Mouse (Mus musculus) forebrain, embryonic 13.5 days (tissue): Measurements from ENCODE around the gene Rab27a. TPM values are rescaled to one million over a fixed set of nuclear protein-coding genes. Genes with fewer than 3 reads are reported as not detected.

Source experiments
- ATAC-seq: fragments of 200-750 bp; cut with Nextera tagmentation; 2 replicates; pipeline ENCODE4 v1.8.0; 2017
- H3K27ac ChIP-seq: fragments of 300-500 bp; sonication (generic); 2 replicates; pipeline ENCODE4 v1.5.1; 2015; ENCODE audit warnings: inconsistent platforms, mild to moderate bottlenecking, moderate library complexity
- H3K27me3 ChIP-seq: fragments of 300-500 bp; sonication (generic); 2 replicates; pipeline ENCODE4 v1.6.1; 2015; ENCODE audit warnings: mild to moderate bottlenecking, inconsistent platforms
- H3K36me3 ChIP-seq: fragments of 300-500 bp; sonication (generic); 2 replicates; pipeline ENCODE4 v1.6.1; 2015; ENCODE audit warnings: mild to moderate bottlenecking, inconsistent platforms; ENCODE audit not compliant: poor library complexity, severe bottlenecking
- H3K4me1 ChIP-seq: fragments of 300-500 bp; sonication (generic); 2 replicates; pipeline ENCODE4 v1.6.1; 2015; ENCODE audit warnings: inconsistent platforms
- H3K4me2 ChIP-seq: fragments of 300-500 bp; sonication (generic); 2 replicates; pipeline ENCODE4 v1.6.1; 2015; ENCODE audit warnings: inconsistent platforms, mild to moderate bottlenecking, moderate library complexity
- H3K4me3 ChIP-seq: fragments of 300-500 bp; sonication (generic); 2 replicates; pipeline ENCODE4 v1.5.1; 2015; ENCODE audit warnings: mild to moderate bottlenecking, inconsistent platforms
- H3K9ac ChIP-seq: fragments of 300-500 bp; sonication (generic); 2 replicates; pipeline ENCODE4 v1.6.1; 2015; ENCODE audit warnings: mild to moderate bottlenecking, inconsistent platforms
- H3K9me3 ChIP-seq: fragments of 300-500 bp; sonication (generic); replicated peaks from 2 replicates; pipeline ENCODE4 v1.6.1; 2016; ENCODE audit warnings: inconsistent platforms
- WGBS: fragments of 180-500 bp; shearing (Covaris S2); methylation state at CpG from one replicate; pipeline ENCODE4 v1.1.7; 2015; 5-methylcytosine and 5-hydroxymethylcytosine counted together
- polyA plus RNA-seq: library from polyadenylated mRNA; unstranded; fragments of >200 nt; fragmentation: Nextera tagmentation; extraction: Ambion mirVana; gene quantifications from 2 replicates; pipeline ENCODE4 v1.2.1, GENCODE M21; 2015

The Rab27a gene
- polyA plus RNA-seq, 1 experiment from 2014 or later: 0.96 TPM

DNA sequence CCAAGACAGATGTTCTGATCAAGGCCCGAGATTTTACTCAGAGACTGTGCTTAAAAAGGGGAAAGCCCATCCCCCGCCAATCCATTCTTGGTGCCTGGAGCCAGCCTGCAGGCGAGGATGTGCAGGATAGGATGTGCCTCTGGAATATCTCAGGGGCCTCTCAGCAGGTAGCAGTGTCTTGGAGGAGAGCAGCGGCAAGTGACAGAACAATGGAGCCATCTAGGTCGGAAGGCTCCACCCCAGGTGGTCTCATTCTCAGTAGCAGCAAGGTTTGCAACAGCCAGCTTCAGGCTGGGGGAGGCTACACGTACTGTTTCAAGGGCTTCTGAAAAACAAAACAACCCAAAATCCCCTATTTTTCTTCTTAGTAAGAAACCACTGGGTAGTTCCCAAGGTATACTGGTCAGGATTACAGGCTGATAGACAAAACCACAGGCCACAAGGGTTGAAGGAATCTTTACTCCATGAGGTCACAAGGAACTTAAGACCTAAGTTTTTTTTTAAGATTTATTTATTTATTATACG lies 35.2 kb downstream of the Rab27a start:
- 37% methylated on average over 7 of the region's 7 CpGs for WGBS

DNA sequence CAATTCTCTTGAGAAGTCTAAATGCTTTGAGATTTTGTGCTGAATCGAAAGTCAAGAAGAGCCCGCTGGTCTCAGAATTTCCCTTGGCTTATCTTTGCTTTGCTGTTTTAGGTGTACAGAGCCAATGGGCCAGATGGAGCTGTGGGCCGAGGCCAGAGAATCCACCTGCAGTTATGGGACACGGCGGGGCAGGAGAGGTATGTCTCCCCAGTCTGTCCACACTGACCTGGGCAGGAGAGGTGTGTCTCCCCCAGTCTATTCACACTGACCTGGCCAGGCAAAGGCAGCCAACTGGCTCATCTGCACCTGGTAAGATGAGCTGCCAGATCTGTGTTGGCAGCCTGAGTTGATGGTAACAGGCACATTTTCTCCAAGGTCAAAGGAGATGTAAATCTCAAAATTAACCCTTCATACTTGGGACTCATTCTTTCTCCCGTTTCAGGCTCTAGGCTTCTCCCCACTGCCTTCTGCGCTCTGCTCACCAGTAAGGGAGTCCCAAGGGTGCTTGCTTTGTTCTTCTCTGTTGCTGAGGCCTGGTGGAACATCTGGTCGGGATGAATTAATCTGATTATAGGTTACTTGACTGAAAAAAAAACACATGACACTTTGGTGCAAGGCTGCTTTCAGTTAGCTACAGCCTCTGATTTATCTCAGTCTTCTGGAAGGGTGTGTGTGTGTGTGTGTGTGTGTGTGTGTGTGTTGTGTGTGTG lies 37.8 kb downstream of the Rab27a start:
- no peak overlapping the region for H3K27ac ChIP-seq
- ATAC-seq: no peak
- H3K9ac ChIP-seq: no peak overlapping the region
- no peaks in the 10 kb centered on the region for H3K36me3 ChIP-seq
- H3K4me1 ChIP-seq: no peaks in the 10 kb centered on the region
- H3K9me3 ChIP-seq: no peaks in the 10 kb centered on the region
- H3K4me3 ChIP-seq: no peak overlapping the region
- H3K4me2 ChIP-seq: no peak overlapping the region
- no peaks in the 10 kb centered on the region for H3K27me3 ChIP-seq
- WGBS: 80% methylated on average over 8 of the region's 8 CpGs

More for the DNA sequence above, 35.2 kb downstream of the Rab27a start:
- no peak for ATAC-seq
- Histone ChIP-seq H3K36me3 (no peaks in the 10 kb centered on the region), H3K4me1 (no peaks in the 10 kb centered on the region), H3K27ac (no peak overlapping the region), H3K4me3 (no peak overlapping the region), H3K27me3 (no peaks in the 10 kb centered on the region), H3K9me3 (no peaks in the 10 kb centered on the region), H3K9ac (no peak overlapping the region), H3K4me2 (no peak overlapping the region)

DNA sequence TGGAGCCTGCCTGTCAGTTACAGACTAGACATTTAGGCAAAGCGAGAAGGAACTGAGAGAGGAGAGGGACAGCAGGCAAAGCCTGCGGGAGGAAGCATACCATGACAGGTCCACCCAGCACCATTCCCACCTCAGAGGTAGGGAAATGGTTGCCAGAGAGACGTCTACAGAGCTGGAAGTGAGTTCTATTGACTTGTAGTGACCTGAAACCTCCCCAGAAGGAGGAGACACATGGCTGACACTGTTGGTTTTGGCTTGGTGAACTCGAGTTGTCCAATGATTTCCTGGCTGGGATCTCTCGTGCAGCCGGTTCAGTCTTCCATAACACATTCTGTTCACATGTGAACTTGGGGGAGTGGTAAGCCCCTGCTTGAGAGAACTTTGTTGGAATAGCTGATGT lies 39.3 kb downstream of the Rab27a start:
- no peak for ATAC-seq
- Histone ChIP-seq H3K9ac (no peak overlapping the region), H3K9me3 (no peaks in the 10 kb centered on the region), H3K4me1 (no peaks in the 10 kb centered on the region), H3K4me3 (no peak overlapping the region), H3K36me3 (no peaks in the 10 kb centered on the region), H3K4me2 (no peak overlapping the region), H3K27me3 (no peaks in the 10 kb centered on the region), H3K27ac (no peak overlapping the region)
- WGBS: 74% methylated on average over 6 of the region's 6 CpGs

DNA sequence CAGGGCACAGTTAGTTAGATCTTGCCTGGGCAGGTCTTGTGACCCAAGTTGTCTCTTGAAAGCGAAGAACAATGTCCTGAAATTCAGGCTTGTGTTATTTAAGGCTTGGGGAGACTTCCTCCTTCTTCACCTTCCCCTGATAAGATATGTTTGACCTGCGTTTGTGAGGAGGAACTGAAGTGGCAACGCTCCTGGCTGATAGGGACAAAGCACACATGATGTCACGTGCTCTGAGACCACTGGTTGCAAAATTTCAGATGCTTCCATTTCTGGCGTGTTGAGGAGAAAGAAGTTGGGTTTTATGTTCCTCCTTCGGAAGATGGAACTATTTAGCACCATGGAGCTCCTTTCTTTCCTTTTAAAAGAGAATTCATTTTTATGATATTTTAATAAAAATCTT lies 41.2 kb downstream of the Rab27a start:
- no peaks in the 10 kb centered on the region for H3K36me3 ChIP-seq
- H3K4me3 ChIP-seq: no peak overlapping the region
- H3K4me1 ChIP-seq: no peaks in the 10 kb centered on the region
- no peak overlapping the region for H3K4me2 ChIP-seq
- H3K9me3 ChIP-seq: no peaks in the 10 kb centered on the region
- H3K9ac ChIP-seq: no peak overlapping the region
- no peaks in the 10 kb centered on the region for H3K27me3 ChIP-seq
- H3K27ac ChIP-seq: no peak overlapping the region
- 88% methylated on average over 6 of the region's 6 CpGs for WGBS
- no peak for ATAC-seq

DNA sequence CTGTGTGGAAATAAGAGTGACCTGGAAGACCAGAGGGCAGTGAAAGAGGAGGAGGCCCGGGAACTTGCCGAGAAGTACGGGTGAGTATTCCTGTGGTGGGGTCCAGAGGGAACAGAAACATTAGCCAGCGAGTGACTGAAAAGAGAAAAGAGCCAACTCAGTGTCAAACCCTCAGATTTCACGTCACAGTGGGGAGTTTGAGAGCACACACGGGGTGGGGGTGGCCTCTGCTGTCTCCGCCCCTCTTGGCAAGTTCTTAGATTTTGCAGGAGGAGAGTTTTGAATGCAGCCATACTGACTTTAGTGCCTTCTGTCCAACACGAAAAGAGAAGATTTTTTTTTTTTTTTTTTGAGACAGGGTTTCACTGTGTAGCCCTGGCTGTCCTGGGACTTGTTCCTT lies 42.5 kb downstream of the Rab27a start:
- H3K9ac ChIP-seq: no peak overlapping the region
- no peak overlapping the region for H3K4me2 ChIP-seq
- no peak overlapping the region for H3K27ac ChIP-seq
- H3K9me3 ChIP-seq: no peaks in the 10 kb centered on the region
- WGBS: 71% methylated on average over 8 of the region's 8 CpGs
- H3K27me3 ChIP-seq: no peaks in the 10 kb centered on the region
- H3K4me3 ChIP-seq: no peak overlapping the region
- H3K36me3 ChIP-seq: no peaks in the 10 kb centered on the region
- ATAC-seq: no peak
- H3K4me1 ChIP-seq: no peaks in the 10 kb centered on the region

DNA sequence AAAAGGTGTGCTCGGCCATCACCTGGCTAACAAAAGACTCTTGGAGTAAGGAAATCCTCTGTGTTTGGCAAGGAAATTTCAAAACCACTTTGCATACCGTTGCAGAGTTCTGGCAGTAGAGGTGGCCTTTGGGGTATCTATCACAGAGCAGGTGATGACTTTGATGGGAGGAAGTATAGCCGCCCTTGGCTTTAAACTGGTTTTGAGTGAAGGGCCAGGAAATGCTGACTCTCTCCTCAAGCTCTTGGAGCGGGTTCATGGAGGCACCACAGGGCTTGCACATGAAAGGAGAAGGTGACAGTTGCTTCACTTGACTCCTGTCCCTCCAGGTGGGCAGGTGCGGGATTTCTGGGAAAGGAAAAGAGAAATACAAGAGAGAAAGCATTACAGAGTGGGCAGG lies 42.9 kb downstream of the Rab27a start:
- Histone ChIP-seq H3K27ac (no peak overlapping the region), H3K4me3 (no peak overlapping the region), H3K36me3 (no peaks in the 10 kb centered on the region), H3K4me2 (no peak overlapping the region), H3K4me1 (no peaks in the 10 kb centered on the region), H3K27me3 (no peaks in the 10 kb centered on the region), H3K9ac (no peak overlapping the region), H3K9me3 (no peaks in the 10 kb centered on the region)
- 72% methylated on average over 5 of the region's 5 CpGs for WGBS
- no peak for ATAC-seq

DNA sequence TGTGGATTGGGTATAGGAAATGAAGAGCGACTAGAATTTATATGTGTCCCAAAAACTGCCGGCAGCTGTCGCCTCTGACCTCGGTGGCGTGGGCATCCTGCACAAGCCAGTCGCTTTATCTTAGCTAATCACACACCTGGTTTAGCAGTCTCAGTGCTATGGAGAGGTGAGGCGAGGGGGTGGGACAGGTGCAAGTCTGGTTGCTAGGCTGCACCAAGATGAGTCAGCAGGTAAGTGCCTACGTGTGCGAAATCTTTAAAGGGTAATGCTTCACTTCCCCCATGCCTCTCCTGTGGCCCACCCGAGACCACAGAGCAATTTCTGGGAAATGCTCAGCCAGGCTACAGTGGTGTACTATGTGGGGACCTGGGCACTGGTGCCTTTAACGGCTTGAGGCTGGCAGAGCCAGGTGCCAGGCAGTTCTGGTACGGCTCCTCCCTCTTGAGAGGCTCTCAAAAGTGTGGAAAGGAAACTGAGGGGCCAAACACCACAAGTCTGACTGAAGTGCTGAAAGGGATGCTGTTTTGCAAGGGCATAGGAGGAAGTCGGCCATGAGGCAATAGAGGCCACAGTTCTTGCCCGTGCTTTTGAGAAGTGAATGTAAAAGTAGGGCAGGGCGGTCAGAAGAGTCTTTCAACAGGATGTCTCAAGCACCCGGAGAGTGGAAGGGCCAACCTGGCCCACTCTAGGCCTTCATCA lies 44.7 kb downstream of the Rab27a start:
- Histone ChIP-seq H3K9ac (no peak overlapping the region), H3K27me3 (no peaks in the 10 kb centered on the region), H3K4me1 (no peaks in the 10 kb centered on the region), H3K36me3 (no peaks in the 10 kb centered on the region), H3K27ac (no peak overlapping the region), H3K9me3 (no peaks in the 10 kb centered on the region), H3K4me2 (no peak overlapping the region), H3K4me3 (no peak overlapping the region)
- WGBS: 83% methylated on average over 16 of the region's 16 CpGs
- ATAC-seq: no peak

DNA sequence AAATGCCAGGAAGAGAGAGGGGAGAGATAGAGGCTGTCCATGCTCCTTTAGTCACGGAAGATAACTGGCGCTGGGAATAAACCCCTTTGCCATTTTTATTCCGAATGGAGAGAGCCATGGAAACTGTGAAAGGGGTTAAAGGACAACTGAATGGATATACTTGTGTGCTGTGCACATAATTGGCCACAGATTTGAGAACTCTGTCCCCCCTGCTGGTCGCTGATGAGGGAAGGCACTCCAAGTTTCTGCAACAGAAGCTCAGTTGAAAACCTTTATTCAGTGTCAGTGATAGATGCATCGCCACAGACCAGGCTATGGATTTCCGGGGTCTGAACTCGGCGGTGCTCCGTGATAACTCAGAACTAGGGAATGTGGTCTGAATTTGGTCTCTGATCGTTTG lies 45.5 kb downstream of the Rab27a start:
- H3K9me3 ChIP-seq: no peaks in the 10 kb centered on the region
- WGBS: 75% methylated on average over 10 of the region's 10 CpGs
- H3K27ac ChIP-seq: no peak overlapping the region
- no peak for ATAC-seq
- peaks cover under 1% of the 10 kb centered on the region; the same call in 1 of the 2 replicates for H3K27me3 ChIP-seq
- H3K36me3 ChIP-seq: no peaks in the 10 kb centered on the region
- no peak overlapping the region for H3K9ac ChIP-seq
- no peaks in the 10 kb centered on the region for H3K4me1 ChIP-seq
- no peak overlapping the region for H3K4me3 ChIP-seq
- H3K4me2 ChIP-seq: no peak overlapping the region

DNA sequence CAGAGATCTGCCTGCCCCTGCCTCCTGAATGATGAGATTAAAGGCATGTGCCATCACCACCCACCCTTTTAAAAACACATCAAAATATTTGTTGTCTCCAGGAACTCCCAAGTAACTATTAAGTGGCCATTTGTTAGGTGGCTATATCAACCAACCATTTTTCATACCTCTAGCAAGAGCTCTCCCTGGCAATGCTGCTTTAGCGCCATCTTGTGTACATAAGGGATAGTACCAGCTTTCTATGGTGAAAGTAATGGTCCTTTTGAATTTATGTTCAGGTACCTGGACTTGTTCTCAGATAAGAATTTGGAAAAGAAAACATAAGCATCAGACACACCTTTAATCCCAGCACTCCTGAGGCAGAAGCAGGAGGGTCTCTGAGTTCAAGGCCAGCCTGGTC lies 47.1 kb downstream of the Rab27a start:
- peaks cover 4% of the 10 kb centered on the region; the same call in 1 of the 2 replicates for H3K27me3 ChIP-seq
- no peak overlapping the region for H3K4me2 ChIP-seq
- no peak overlapping the region for H3K9ac ChIP-seq
- no peak overlapping the region for H3K27ac ChIP-seq
- ATAC-seq: peak; percentile 45; the same call in 1 of the 2 replicates
- no peaks in the 10 kb centered on the region for H3K4me1 ChIP-seq
- 0% methylated on average over 1 of the region's 1 CpGs for WGBS
- no peaks in the 10 kb centered on the region for H3K36me3 ChIP-seq
- no peaks in the 10 kb centered on the region for H3K9me3 ChIP-seq
- no peak overlapping the region for H3K4me3 ChIP-seq

DNA sequence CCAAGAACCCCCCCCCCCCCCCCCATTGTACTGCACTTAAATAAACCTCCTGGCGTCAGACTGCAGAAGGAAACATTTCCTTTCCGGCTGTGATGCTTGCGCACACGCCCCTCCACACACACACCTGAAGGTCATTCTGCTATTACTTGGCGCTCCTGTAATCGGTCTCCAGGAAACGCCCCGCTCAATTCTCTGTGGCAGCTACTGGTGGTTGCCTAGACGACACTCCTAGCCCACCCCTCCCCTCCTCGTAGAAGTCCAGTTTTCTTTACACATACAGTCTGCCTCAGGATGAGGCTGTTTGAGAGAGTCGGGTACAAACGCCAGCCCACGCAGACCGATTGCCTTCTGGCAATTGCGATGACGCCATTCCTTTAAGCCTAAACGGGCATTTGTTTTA lies 49.9 kb downstream of the Rab27a start:
- no peak overlapping the region for H3K27ac ChIP-seq
- H3K4me2 ChIP-seq: peak overlapping the region; percentile 22; the same call in 1 of the 2 replicates
- no peak overlapping the region for H3K4me3 ChIP-seq
- no peak overlapping the region for H3K9ac ChIP-seq
- H3K4me1 ChIP-seq: no peaks in the 10 kb centered on the region
- H3K36me3 ChIP-seq: no peaks in the 10 kb centered on the region
- peak; percentile 70 for ATAC-seq
- WGBS: 37% methylated on average over 17 of the region's 17 CpGs
- H3K27me3 ChIP-seq: peaks cover 4% of the 10 kb centered on the region; the same call in 1 of the 2 replicates
- no peaks in the 10 kb centered on the region for H3K9me3 ChIP-seq

DNA sequence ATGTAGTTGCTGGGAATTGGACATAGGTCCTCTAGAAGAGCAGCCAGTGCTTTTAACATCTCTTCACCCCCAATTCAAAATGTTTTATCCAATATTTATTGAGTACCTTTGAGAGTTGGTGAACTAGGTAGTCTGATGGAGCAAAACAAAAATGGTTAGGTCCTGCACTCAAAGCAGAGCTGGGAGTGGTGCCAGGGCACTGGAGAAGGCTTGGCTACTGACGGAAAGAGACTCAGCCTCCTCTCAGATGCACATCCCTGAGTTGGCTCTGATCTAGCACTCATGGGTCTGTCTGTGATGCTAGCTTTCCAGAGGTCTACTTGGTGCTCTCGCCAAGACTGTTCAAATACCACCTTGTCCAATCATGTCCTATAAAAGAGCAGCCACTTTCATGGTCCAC lies 53.2 kb downstream of the Rab27a start:
- 74% methylated on average over 2 of the region's 2 CpGs for WGBS

DNA sequence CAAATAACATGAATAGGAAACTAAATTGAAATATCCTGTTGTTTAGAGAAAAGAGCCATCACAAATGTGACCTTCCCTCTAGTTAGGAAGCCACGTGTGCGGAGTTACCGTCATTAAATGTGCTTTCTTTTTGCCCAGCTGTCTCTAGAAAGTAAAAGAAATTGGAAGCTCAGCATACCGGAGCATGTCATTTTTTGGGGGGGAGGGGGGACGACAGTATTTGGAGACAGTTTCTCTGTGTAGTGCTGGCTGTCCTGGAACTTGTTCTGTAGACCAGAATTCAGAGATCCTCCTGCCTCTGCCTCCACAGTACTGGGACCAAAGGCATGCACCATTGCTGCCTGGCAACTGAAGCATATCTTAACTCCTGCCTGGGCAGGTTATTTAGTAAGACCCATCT lies 56.9 kb downstream of the Rab27a start, which contains the start of gene Khdc3:
Khdc3 (plus strand) TSS at position 301 of the 400 bp plus-strand sequence.
- no peak within 1 kb of the TSS for H3K9ac ChIP-seq
- ATAC-seq: no peak
- no peak within 1 kb of the TSS for H3K4me2 ChIP-seq
- no peaks in the 10 kb centered on the region for H3K9me3 ChIP-seq
- peaks cover 8% of the 10 kb centered on the region for H3K4me1 ChIP-seq
- no peak within 1 kb of the TSS for H3K27ac ChIP-seq
- 90% methylated on average over 5 of the region's 5 CpGs for WGBS
- H3K4me3 ChIP-seq: no peak within 1 kb of the TSS
- no peaks in the 10 kb centered on the region for H3K36me3 ChIP-seq
- H3K27me3 ChIP-seq: peaks cover 55% of the 10 kb centered on the region

More for the DNA sequence above, 53.2 kb downstream of the Rab27a start:
- no peaks in the 10 kb centered on the region for H3K9me3 ChIP-seq
- peaks cover 23% of the 10 kb centered on the region for H3K27me3 ChIP-seq
- H3K36me3 ChIP-seq: no peaks in the 10 kb centered on the region
- no peak overlapping the region for H3K27ac ChIP-seq
- H3K9ac ChIP-seq: no peak overlapping the region
- H3K4me1 ChIP-seq: no peaks in the 10 kb centered on the region
- H3K4me2 ChIP-seq: no peak overlapping the region
- ATAC-seq: no peak
- no peak overlapping the region for H3K4me3 ChIP-seq
